Mouse (Mus musculus) midbrain, embryonic 15.5 days (tissue): ENCODE data around the gene Cmip. TPM values are rescaled to one million over a fixed set of nuclear protein-coding genes. Genes with fewer than 3 reads are reported as not detected.

Source experiments
- ATAC-seq: fragments of 200-750 bp; cut with Nextera tagmentation; replicated peaks from 2 replicates; pipeline ENCODE4 v1.8.0; 2017; ENCODE audit warnings: moderate TSS enrichment
- H3K27ac ChIP-seq: fragments of 300-500 bp; sonication (generic); 2 replicates; pipeline ENCODE4 v1.5.1; 2015; ENCODE audit warnings: mild to moderate bottlenecking, inconsistent platforms
- H3K27me3 ChIP-seq: fragments of 300-500 bp; sonication (generic); replicated peaks from 2 replicates; pipeline ENCODE4 v1.6.1; 2015; ENCODE audit warnings: inconsistent platforms
- H3K36me3 ChIP-seq: fragments of 300-500 bp; sonication (generic); replicated peaks from 2 replicates; pipeline ENCODE4 v1.6.1; 2015; ENCODE audit warnings: inconsistent platforms
- H3K4me1 ChIP-seq: fragments of 300-500 bp; sonication (generic); 2 replicates; pipeline ENCODE4 v1.6.1; 2015; ENCODE audit warnings: inconsistent platforms
- H3K4me2 ChIP-seq: fragments of 300-500 bp; sonication (generic); 2 replicates; pipeline ENCODE4 v1.6.1; 2015; ENCODE audit warnings: inconsistent platforms, mild to moderate bottlenecking, moderate library complexity
- H3K4me3 ChIP-seq: fragments of 300-500 bp; sonication (generic); 2 replicates; pipeline ENCODE4 v1.5.1; 2015; ENCODE audit warnings: mild to moderate bottlenecking, inconsistent platforms
- H3K9ac ChIP-seq: fragments of 300-500 bp; sonication (generic); 2 replicates; pipeline ENCODE4 v1.6.1; 2015; ENCODE audit warnings: mild to moderate bottlenecking, inconsistent platforms
- H3K9me3 ChIP-seq: fragments of 300-500 bp; sonication (generic); 2 replicates; pipeline ENCODE4 v1.6.1; 2016; ENCODE audit warnings: inconsistent platforms
- WGBS: fragments of 180-500 bp; shearing (Covaris S2); methylation state at CpG from one replicate; pipeline ENCODE4 v1.1.7; 2015; ENCODE audit warnings: mixed read lengths; 5-methylcytosine and 5-hydroxymethylcytosine counted together
- polyA plus RNA-seq: library from polyadenylated mRNA; unstranded; fragments of >200 nt; fragmentation: Nextera tagmentation; extraction: Ambion mirVana; gene quantifications from 2 replicates; pipeline ENCODE4 v1.2.1, GENCODE M21; 2015

Cmip gene
- polyA plus RNA-seq, 1 experiment from 2014 or later, result 188 TPM

DNA sequence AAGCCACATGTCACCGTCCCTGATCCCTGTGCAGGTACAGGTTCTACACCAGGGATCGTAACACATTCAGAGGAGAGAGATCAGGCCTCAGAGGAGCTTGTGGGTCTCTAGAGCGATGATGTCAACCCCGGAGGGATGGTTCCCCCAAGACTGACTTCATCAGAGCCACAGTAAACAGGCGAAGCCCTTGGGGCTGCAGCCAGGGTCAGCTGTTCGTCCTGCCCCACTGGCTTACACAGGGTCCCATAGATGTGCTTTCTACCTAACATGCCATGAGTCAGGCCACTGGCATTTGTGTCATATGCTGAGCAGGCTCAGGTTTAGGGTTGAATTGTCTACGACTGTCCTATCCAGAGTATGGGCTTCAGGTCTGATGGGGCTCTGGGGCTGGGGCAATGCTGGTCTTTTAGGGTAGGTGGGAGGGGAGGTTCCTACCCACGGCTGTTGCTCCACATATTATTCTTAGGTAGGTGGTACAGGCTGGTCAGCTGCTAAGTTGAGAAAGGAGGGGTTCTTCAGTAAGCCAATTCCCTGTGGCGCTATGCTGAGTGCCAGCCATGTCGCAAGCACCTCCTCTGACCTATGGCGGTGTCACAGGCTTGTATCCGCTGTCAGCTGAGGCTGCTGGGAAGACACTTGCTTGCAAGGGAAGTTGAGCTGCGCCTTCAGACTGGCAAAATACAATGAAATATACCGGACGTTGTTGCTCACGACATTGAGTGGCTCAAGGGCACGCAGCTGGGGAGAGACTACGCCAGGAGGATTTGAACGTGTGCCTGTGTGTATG, 107.7 kb downstream of the Cmip start:
- WGBS, result 87% methylated on average over 19 of the region's 19 CpGs
- ATAC-seq, result no peak
- peaks cover 59% of the 10 kb centered on the region for H3K4me1 ChIP-seq

DNA sequence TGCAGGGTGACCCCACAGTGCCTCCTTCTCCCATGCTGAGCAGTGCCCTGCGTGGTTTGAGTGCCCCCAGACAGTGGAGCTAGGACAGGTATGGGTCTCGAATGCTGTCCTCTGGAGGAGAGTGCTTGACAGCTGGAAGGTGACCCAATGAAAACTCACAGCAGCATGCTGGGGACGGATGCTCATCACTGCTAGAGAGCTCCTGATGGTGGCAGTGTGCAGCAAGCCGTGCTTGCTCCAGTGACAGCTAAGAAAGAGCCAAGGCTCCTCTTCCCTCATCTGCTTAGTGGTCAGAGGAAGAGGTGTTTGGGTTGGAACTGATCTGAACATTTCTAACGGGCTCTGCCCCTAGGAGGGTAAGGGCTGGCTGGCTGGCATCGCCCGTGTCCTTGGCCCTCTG, 109.6 kb downstream of the Cmip start:
- H3K4me1 ChIP-seq, result peaks cover 67% of the 10 kb centered on the region
- H3K27ac ChIP-seq, result peak overlapping the region; percentile 20; the same call in 1 of the 2 replicates
- no peaks in the 10 kb centered on the region for H3K9me3 ChIP-seq
- H3K4me3 ChIP-seq, result no peak overlapping the region
- no peaks in the 10 kb centered on the region for H3K27me3 ChIP-seq
- no peaks in the 10 kb centered on the region for H3K36me3 ChIP-seq
- no peak for ATAC-seq
- H3K4me2 ChIP-seq, result no peak overlapping the region
- WGBS, result 53% methylated on average over 7 of the region's 7 CpGs
- H3K9ac ChIP-seq, result no peak overlapping the region

More for the DNA sequence above, 107.7 kb downstream of the Cmip start:
- Histone ChIP-seq H3K4me3 (no peak overlapping the region), H3K9ac (no peak overlapping the region), H3K27ac (no peak overlapping the region), H3K9me3 (no peaks in the 10 kb centered on the region), H3K4me2 (no peak overlapping the region), H3K27me3 (no peaks in the 10 kb centered on the region), H3K36me3 (no peaks in the 10 kb centered on the region)

- no peak overlapping the region for H3K4me3 ChIP-seq
- H3K4me2 ChIP-seq, result no peak overlapping the region
- H3K9me3 ChIP-seq, result no peaks in the 10 kb centered on the region
- no peaks in the 10 kb centered on the region for H3K27me3 ChIP-seq
- no peak for ATAC-seq
- no peak overlapping the region for H3K27ac ChIP-seq
- no peak overlapping the region for H3K9ac ChIP-seq
- H3K4me1 ChIP-seq, result peaks cover 71% of the 10 kb centered on the region
- no peaks in the 10 kb centered on the region for H3K36me3 ChIP-seq
- WGBS, result 90% methylated on average over 8 of the region's 8 CpGs
These were observed 110.6 kb downstream of the Cmip start for GRCm38 (mm10) chr8:117367441-117367840.

GRCm38 (mm10) chr8:117368781-117369180, 111.9 kb downstream of the Cmip start:
- WGBS, result 79% methylated on average over 8 of the region's 8 CpGs
- H3K4me1 ChIP-seq, result peaks cover 66% of the 10 kb centered on the region
- H3K27ac ChIP-seq, result no peak overlapping the region
- no peak overlapping the region for H3K4me2 ChIP-seq
- no peaks in the 10 kb centered on the region for H3K36me3 ChIP-seq
- H3K27me3 ChIP-seq, result no peaks in the 10 kb centered on the region
- no peak overlapping the region for H3K4me3 ChIP-seq
- no peaks in the 10 kb centered on the region for H3K9me3 ChIP-seq
- no peak for ATAC-seq
- H3K9ac ChIP-seq, result no peak overlapping the region

DNA sequence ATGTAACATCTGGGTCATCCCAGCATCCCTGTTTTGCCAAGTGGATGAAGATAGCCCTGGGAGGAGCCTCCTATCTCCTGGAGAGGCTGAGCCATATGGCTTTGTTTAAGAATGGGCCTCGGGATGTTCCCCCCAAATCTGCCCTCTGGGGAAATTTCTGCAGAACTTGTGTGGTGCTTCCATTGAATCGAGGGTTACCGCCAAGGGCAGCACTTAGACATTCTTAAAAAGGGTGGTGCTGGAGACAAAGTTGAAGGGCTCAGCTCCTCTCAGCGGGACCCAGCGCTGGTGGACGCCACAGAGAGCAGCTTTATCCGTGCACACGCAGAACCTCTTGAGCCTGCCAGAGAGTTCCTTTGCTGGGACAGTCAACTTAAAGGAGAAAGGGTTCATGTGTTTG, 113.1 kb downstream of the Cmip start:
- Histone ChIP-seq H3K36me3 (no peaks in the 10 kb centered on the region), H3K27me3 (no peaks in the 10 kb centered on the region), H3K4me2 (no peak overlapping the region), H3K27ac (no peak overlapping the region), H3K4me3 (no peak overlapping the region), H3K9me3 (no peaks in the 10 kb centered on the region), H3K4me1 (peaks cover 61% of the 10 kb centered on the region), H3K9ac (no peak overlapping the region)
- WGBS, result 75% methylated on average over 8 of the region's 8 CpGs
- ATAC-seq, result no peak

GRCm38 (mm10) chr8:117371189-117371588, 114.3 kb downstream of the Cmip start:
- H3K4me3 ChIP-seq, result no peak overlapping the region
- H3K4me2 ChIP-seq, result no peak overlapping the region
- 0 out of 2 replicates have a peak, but pooled peaks have one; percentile 24 for ATAC-seq
- no peak overlapping the region for H3K27ac ChIP-seq
- WGBS, result 77% methylated on average over 7 of the region's 7 CpGs
- no peaks in the 10 kb centered on the region for H3K36me3 ChIP-seq
- H3K4me1 ChIP-seq, result peaks cover 58% of the 10 kb centered on the region
- no peaks in the 10 kb centered on the region for H3K9me3 ChIP-seq
- H3K9ac ChIP-seq, result no peak overlapping the region
- H3K27me3 ChIP-seq, result no peaks in the 10 kb centered on the region

DNA sequence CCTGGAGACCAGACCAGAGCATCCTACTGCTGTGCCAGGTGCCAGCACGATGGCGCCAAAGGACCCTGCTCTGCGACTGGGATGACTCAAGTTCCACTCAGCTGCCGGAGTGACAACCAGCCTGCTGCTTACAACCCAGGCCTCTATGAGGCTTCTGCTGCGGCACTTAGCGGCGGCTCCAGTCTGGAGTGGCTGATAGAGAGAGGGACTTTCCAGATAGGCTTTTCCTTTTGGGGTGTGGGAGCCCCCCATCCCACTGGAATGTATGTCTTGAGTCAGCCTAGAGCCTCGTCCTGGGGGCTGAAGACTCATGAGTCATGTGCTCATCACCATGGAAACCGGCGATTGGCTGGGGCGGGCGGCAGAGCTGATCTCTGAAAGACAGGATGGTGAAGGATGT, 115.2 kb downstream of the Cmip start:
- 54% methylated on average over 12 of the region's 12 CpGs for WGBS
- Histone ChIP-seq H3K9ac (no peak overlapping the region), H3K4me1 (peaks cover 56% of the 10 kb centered on the region)

DNA sequence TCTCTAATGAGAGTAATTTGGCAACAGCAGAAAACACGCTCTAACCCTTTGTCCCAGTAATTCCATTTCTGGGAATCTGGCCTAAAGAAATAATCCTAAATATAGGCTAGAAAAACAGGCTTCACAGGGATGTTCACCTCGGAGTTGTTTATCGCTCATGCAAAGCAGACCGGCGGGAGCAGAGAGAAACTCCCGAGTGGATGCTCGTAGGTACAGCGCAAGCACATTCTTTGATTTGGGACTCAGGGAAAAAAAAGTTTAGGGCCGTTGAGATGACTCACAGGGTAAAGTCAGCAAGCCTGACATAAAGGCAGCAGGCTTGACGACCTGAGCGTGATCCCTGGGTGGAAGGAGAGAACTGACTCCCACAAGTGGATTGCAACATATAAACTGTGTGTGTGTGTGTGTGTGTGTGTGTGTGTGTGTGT, 116.2 kb downstream of the Cmip start:
- ATAC-seq, result no peak
- Histone ChIP-seq H3K27ac (peak overlapping the region; percentile 50), H3K9me3 (no peaks in the 10 kb centered on the region), H3K4me2 (no peak overlapping the region), H3K4me1 (peaks cover 54% of the 10 kb centered on the region), H3K27me3 (no peaks in the 10 kb centered on the region), H3K36me3 (no peaks in the 10 kb centered on the region), H3K9ac (no peak overlapping the region), H3K4me3 (no peak overlapping the region)
- WGBS, result 63% methylated on average over 11 of the region's 11 CpGs

More for the DNA sequence above, 115.2 kb downstream of the Cmip start:
- no peak overlapping the region for H3K4me3 ChIP-seq
- H3K27ac ChIP-seq, result peak overlapping the region; percentile 50
- no peaks in the 10 kb centered on the region for H3K36me3 ChIP-seq
- ATAC-seq, result peak; percentile 45
- H3K4me2 ChIP-seq, result peak overlapping the region; percentile 5; the same call in 1 of the 2 replicates
- H3K27me3 ChIP-seq, result no peaks in the 10 kb centered on the region
- H3K9me3 ChIP-seq, result no peaks in the 10 kb centered on the region

- no peaks in the 10 kb centered on the region for H3K36me3 ChIP-seq
- no peak overlapping the region for H3K27ac ChIP-seq
- H3K9ac ChIP-seq, result no peak overlapping the region
- 75% methylated on average over 3 of the region's 3 CpGs for WGBS
- H3K4me2 ChIP-seq, result no peak overlapping the region
- no peak for ATAC-seq
- peaks cover 54% of the 10 kb centered on the region for H3K4me1 ChIP-seq
- no peaks in the 10 kb centered on the region for H3K27me3 ChIP-seq
- H3K9me3 ChIP-seq, result no peaks in the 10 kb centered on the region
- H3K4me3 ChIP-seq, result no peak overlapping the region
These were observed 117.2 kb downstream of the Cmip start for GRCm38 (mm10) chr8:117374087-117374486.

DNA sequence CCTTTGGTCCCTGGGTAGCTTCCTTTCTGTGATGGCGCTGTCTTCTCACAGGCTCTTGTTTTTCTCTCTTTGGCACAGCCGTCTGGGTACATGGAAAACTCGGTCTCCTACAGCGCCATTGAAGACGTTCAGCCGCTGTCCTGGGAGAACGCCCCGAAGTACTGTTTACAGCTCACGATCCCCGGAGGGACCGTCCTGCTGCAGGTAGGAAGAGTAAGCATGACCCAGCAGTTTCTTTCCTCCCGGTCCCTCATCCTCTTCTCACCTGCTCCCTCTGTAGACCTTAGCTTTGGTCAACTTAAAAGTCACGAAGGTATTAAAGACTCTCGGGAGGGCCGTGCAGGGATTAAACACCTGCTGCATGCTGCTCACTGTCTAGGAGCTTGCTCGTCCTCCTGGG, 120.1 kb downstream of the Cmip start:
- Histone ChIP-seq H3K4me3 (no peak overlapping the region), H3K4me2 (no peak overlapping the region), H3K27me3 (no peaks in the 10 kb centered on the region), H3K9me3 (no peaks in the 10 kb centered on the region), H3K4me1 (peaks cover 52% of the 10 kb centered on the region), H3K27ac (no peak overlapping the region), H3K9ac (no peak overlapping the region), H3K36me3 (no peaks in the 10 kb centered on the region)
- ATAC-seq, result no peak
- 57% methylated on average over 16 of the region's 16 CpGs for WGBS

- WGBS, result 84% methylated on average over 7 of the region's 7 CpGs
- ATAC-seq, result peak; percentile 37; the same call in 1 of the 2 replicates
- H3K27ac ChIP-seq, result no peak overlapping the region
- no peaks in the 10 kb centered on the region for H3K27me3 ChIP-seq
- no peak overlapping the region for H3K4me3 ChIP-seq
- H3K36me3 ChIP-seq, result no peaks in the 10 kb centered on the region
- peaks cover 40% of the 10 kb centered on the region for H3K4me1 ChIP-seq
- no peak overlapping the region for H3K9ac ChIP-seq
- no peaks in the 10 kb centered on the region for H3K9me3 ChIP-seq
- H3K4me2 ChIP-seq, result no peak overlapping the region
These were observed 121.8 kb downstream of the Cmip start for GRCm38 (mm10) chr8:117378625-117379024.

DNA sequence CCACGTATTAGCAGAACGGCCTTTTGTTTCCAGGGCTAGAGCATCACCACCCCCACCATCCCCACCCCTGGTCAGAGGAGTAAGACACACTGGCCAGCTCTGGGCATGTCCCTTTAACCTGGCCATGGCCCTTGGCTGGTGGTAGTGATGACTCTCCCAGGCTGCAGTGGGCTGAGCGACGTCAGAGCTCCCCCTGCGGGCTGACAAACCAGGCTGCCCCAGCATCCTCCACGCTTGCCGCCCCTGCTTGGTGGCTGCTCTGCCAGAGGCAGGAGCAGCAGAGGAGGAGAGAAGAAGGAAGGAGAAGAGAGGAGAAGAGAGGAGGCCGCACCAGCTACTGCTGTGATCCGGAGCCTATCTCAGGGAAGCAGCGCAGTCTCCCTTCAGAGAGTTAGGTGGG, 122.3 kb downstream of the Cmip start:
- Histone ChIP-seq H3K36me3 (no peaks in the 10 kb centered on the region), H3K4me2 (no peak overlapping the region), H3K4me1 (peaks cover 37% of the 10 kb centered on the region), H3K9me3 (no peaks in the 10 kb centered on the region), H3K4me3 (no peak overlapping the region), H3K27ac (0 out of 2 replicates have a peak overlapping the region, but pooled peaks have one; percentile 8), H3K9ac (no peak overlapping the region), H3K27me3 (no peaks in the 10 kb centered on the region)
- 50% methylated on average over 10 of the region's 10 CpGs for WGBS
- peak; percentile 31; the same call in 1 of the 2 replicates for ATAC-seq

DNA sequence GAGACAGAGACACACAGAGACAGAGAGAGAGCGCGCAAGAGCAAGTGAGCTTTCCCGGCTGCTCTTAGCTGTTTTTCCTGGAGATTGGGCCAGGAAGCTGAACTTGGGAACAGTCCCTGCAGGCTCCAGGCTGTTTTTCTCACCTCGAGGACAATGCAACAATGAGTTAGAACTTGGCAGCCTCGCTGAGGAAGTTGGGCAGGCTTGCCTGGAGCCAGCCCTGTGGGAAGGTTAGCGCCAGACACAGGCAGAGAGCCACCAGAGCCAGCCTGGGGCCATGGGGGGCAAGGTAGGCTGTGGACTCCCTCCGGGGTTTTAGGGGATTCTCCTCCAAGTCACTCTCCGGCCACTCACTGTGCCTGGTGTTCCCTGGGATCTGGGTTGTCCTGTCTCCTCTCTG, 123.9 kb downstream of the Cmip start:
- H3K4me3 ChIP-seq, result no peak overlapping the region
- no peaks in the 10 kb centered on the region for H3K9me3 ChIP-seq
- 71% methylated on average over 8 of the region's 8 CpGs for WGBS
- no peak for ATAC-seq
- H3K4me2 ChIP-seq, result no peak overlapping the region
- no peaks in the 10 kb centered on the region for H3K27me3 ChIP-seq
- no peaks in the 10 kb centered on the region for H3K36me3 ChIP-seq
- H3K27ac ChIP-seq, result peak overlapping the region; percentile 41; the same call in 1 of the 2 replicates
- H3K9ac ChIP-seq, result no peak overlapping the region
- H3K4me1 ChIP-seq, result peaks cover 35% of the 10 kb centered on the region
